Mouse (Mus musculus) liver, adult 2 months (tissue): ENCODE data around the gene Cryzl2. TPM values are rescaled to one million over a fixed set of nuclear protein-coding genes. Genes with fewer than 3 reads are reported as not detected.

Experiments used
- DNase-seq: peaks from one replicate; pipeline ENCODE4 v3.0.0-alpha.2; 2011; ENCODE audit warnings: low read depth, low spot score; ENCODE audit errors: extremely low read depth
- H3K27ac ChIP-seq: fragments of 200-500 bp; replicated peaks from 2 replicates; pipeline ENCODE4 v1.5.1; 2012; ENCODE audit warnings: low read depth, mild to moderate bottlenecking, control low read depth, inconsistent platforms, low read length; ENCODE audit not compliant: insufficient read depth
- H3K27me3 ChIP-seq: fragments of 200-500 bp; 2 replicates; pipeline ENCODE4 v1.6.1; 2012; ENCODE audit warnings: mild to moderate bottlenecking, moderate library complexity, low read length, inconsistent platforms; ENCODE audit not compliant: control insufficient read depth, insufficient read depth
- H3K36me3 ChIP-seq: fragments of 200-500 bp; 2 replicates; pipeline ENCODE4 v1.6.1; 2012; ENCODE audit warnings: low read length, inconsistent platforms; ENCODE audit not compliant: control insufficient read depth, insufficient read depth
- H3K4me1 ChIP-seq: fragments of 200-500 bp; 2 replicates; pipeline ENCODE4 v1.6.1; 2011; ENCODE audit warnings: low read length; ENCODE audit not compliant: control insufficient read depth, insufficient read depth
- H3K4me3 ChIP-seq: fragments of 200-500 bp; 2 replicates; pipeline ENCODE4 v1.5.1; 2011; ENCODE audit warnings: low read depth, mild to moderate bottlenecking, control low read depth, low read length, moderate library complexity; ENCODE audit not compliant: insufficient read depth
- H3K79me2 ChIP-seq: fragments of 200-500 bp; 2 replicates; pipeline ENCODE4 v1.6.1; 2012; ENCODE audit warnings: inconsistent platforms, mild to moderate bottlenecking, low read length, moderate library complexity; ENCODE audit not compliant: control insufficient read depth, insufficient read depth
- H3K9ac ChIP-seq: fragments of 200-500 bp; 2 replicates; pipeline ENCODE4 v1.6.1; 2012; ENCODE audit warnings: low read depth, mild to moderate bottlenecking, control low read depth, inconsistent platforms, low read length
- CTCF ChIP-seq: fragments of 200-500 bp; IDR thresholded peaks from 2 replicates; pipeline ENCODE4 v1.5.1; 2011; ENCODE audit warnings: low read depth, low read length, control low read depth
- POLR2A ChIP-seq: fragments of 200-500 bp; IDR thresholded peaks from 2 replicates; pipeline ENCODE4 v1.6.1; 2011; ENCODE audit warnings: low read length, control low read depth; ENCODE audit not compliant: insufficient read depth; ENCODE audit errors: extremely low read depth
- WGBS: fragments of 180-500 bp; shearing (Covaris S2); methylation state at CpG from one replicate; pipeline ENCODE4 v1.1.7; 2018; 5-methylcytosine and 5-hydroxymethylcytosine counted together
- polyA plus RNA-seq: library from polyadenylated mRNA; depleted of rRNA; stranded (reverse); fragments of >200 nt; gene quantifications from 2 replicates; pipeline ENCODE4 v1.2.3, GENCODE M21; 2012; rRNA removed
- total RNA-seq: library from RNA; depleted of rRNA; stranded (reverse); fragments of >200 nt; gene quantifications from 2 replicates; pipeline ENCODE4 v1.2.3, GENCODE M21; 2014; rRNA removed

Cryzl2 gene
- total RNA-seq = 21.4 and 22.7 TPM in 2 replicates
- 31.0 and 32.2 TPM in 2 replicates for polyA plus RNA-seq

DNA sequence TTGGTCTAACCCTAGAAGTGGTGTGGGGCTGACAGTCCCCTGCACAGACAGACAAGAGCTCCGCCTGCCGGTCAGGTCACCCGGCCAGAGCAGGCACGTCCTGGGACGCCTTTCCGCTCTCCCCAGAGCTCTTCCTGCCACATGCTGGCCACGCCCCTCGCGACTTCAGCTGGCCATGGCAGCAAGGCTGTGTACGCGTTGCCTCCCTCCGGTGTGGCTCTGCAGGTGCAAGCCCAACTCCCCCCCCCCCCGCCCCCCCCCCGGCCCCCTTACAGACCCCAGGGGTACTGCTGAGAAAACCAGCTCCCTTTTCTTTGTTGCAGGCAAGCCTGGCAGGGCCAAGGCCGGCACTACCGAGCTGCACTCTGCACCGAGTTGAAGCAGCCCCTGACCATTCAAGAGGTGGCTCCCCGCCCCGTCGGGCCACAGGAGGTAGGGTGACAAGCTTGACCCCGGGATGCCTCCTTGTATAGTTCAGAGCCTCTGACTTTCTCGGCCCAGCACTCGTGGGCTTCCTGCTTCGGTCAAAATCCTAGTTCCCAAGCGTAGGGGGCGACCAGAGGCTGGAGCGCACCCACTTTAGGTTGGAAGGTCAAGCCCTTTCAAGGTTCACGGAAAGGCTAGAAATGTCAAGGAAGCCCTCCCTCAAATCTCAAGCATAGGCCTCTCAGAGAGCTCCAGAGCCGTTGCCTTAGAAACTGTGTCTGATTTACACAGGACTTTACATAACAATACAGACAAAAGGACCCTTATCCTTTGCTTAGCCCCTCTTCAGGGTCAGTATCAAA is at the start of gene Cryzl2:
Cryzl2 (plus strand) TSS at position 157 of the 788 bp plus-strand sequence.
- Histone ChIP-seq H3K27me3 (no peaks in the 10 kb centered on the region), H3K27ac (no peak within 1 kb of the TSS), H3K4me3 (peak within 1 kb of the TSS; percentile 43), H3K36me3 (no peaks in the 10 kb centered on the region), H3K4me1 (no peaks in the 10 kb centered on the region; the same call in 1 of the 2 replicates), H3K9ac (peak within 1 kb of the TSS; percentile 39), H3K79me2 (no peaks in the 10 kb centered on the region)
- TF ChIP-seq POLR2A = 0 out of 2 replicates have a peak, but pooled peaks have one; percentile 42
- TF ChIP-seq CTCF = peak; percentile 93
- WGBS = 12% methylated on average over 28 of the region's 29 CpGs
- DNase-seq = peak; percentile 78

DNA sequence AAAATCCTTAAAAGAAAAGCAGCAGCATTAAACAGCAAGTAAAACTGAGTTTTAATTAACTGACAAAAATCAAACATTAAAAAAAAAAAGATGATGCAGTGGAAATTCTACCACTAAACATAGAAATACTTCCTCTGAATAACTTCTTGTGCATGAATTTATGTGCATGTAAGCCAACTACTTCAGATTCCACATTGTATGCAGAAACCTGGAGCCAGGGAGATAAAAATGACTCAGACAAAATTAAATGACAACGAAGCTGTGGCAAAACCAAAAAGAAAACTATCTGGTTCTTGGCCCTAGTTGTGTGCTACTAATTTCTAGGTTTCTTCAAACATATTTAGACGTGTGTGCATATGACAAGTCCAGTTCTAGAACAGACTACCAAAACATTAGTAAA is 48.7 kb upstream of the Cryzl2 start:
- Histone ChIP-seq H3K79me2 (peaks cover 3% of the 10 kb centered on the region; the same call in 1 of the 2 replicates), H3K27me3 (no peaks in the 10 kb centered on the region), H3K4me3 (no peak overlapping the region; the same call in 1 of the 2 replicates), H3K4me1 (peaks cover 2% of the 10 kb centered on the region; the same call in 1 of the 2 replicates), H3K9ac (no peak overlapping the region), H3K27ac (no peak overlapping the region), H3K36me3 (no peaks in the 10 kb centered on the region)
- no peak for TF ChIP-seq POLR2A
- no peak for DNase-seq
- 73% methylated on average over 2 of the region's 2 CpGs for WGBS

DNA sequence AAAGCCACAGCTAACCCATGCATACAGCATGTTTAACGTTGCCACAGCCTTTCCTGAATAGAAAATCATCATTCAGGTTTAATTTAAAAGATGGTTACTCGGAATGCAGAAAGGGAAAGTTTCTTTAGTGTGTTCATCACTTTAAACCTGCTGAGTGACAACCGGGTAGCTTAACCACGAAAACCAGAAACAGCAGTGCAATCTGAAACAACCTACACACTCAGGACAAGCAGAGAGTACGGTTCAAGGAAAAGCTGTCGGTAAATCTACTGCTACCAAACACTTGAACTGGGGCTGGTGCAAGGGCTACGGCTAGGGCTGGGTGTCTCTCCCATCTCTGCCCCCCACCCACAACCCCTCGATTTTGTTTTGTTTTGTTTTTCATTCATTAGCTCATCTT is 47.4 kb upstream of the Cryzl2 start:
- no peaks in the 10 kb centered on the region for H3K36me3 ChIP-seq
- H3K27me3 ChIP-seq = no peaks in the 10 kb centered on the region
- peaks cover 3% of the 10 kb centered on the region; the same call in 1 of the 2 replicates for H3K79me2 ChIP-seq
- H3K9ac ChIP-seq = peak overlapping the region; percentile 37; the same call in 1 of the 2 replicates
- no peak for TF ChIP-seq CTCF
- TF ChIP-seq POLR2A = no peak
- 35% methylated on average over 8 of the region's 8 CpGs for WGBS
- H3K4me1 ChIP-seq = peaks cover 2% of the 10 kb centered on the region; the same call in 1 of the 2 replicates
- no peak overlapping the region for H3K27ac ChIP-seq
- no peak for DNase-seq
- H3K4me3 ChIP-seq = peak overlapping the region; percentile 64

DNA sequence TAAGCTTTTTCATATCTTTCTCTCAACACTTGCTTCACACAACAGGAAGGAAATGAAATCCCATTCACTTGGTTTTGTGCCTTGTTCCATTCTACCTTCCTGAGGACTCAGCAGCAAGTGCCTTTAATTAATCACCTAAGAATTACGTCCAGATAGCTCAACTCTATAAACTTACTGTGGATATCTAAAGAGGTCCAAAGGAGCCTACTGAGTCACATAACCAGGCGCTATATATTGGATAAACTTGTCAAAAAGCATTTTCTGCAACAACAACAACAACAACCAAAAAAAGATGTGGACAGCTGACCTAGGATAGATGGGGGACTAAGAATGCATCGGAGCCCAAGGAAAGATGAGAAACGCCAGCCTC is 47.1 kb upstream of the Cryzl2 start:
- H3K27ac ChIP-seq = peak overlapping the region; percentile 56

DNA sequence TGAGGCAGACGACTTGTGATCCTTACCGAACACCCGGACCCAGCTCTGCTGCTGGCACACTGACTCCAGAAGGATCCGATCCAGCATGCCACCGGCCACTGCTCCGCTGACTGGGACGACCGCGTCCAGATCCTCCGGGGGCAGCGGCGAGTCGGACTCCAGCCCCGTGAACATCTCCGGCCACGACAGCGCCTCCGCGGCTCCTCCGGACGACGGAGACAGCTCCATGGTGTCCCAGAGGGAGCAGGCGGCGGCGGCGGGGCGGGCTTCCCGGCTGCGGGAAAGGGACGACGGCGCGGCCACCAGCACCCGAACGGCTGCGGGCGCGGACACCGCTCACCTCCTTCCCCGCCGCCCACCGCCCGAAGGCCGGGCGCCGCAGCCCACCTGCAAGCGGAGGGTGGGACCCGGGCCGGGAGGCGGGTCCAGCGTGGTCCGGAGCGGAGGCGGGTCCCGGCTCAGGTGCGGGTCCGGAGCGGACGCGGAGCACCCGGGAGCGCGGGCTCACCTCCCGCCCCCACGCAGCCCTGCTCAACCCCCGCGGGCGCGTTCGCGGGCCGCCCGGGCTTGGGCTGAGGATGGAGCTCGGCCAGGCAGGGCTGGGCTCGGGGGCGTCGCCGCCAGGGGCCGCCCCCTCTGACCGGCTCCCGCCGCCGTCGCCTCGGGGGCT is 46.5 kb upstream of the Cryzl2 start:
- Histone ChIP-seq H3K27me3 (no peaks in the 10 kb centered on the region), H3K27ac (peak overlapping the region; percentile 56), H3K36me3 (no peaks in the 10 kb centered on the region), H3K4me1 (peaks cover 2% of the 10 kb centered on the region; the same call in 1 of the 2 replicates), H3K4me3 (peak overlapping the region; percentile 64), H3K9ac (peak overlapping the region; percentile 88), H3K79me2 (peaks cover 3% of the 10 kb centered on the region; the same call in 1 of the 2 replicates)
- under 1% methylated on average over 85 of the region's 85 CpGs for WGBS
- DNase-seq = peak; percentile 42
- TF ChIP-seq CTCF (no peak), POLR2A (no peak)

More for the DNA sequence above, 47.1 kb upstream of the Cryzl2 start:
- peaks cover 2% of the 10 kb centered on the region; the same call in 1 of the 2 replicates for H3K4me1 ChIP-seq
- 6% methylated on average over 4 of the region's 4 CpGs for WGBS
- no peaks in the 10 kb centered on the region for H3K27me3 ChIP-seq
- no peaks in the 10 kb centered on the region for H3K36me3 ChIP-seq
- peak overlapping the region; percentile 64 for H3K4me3 ChIP-seq
- H3K9ac ChIP-seq = peak overlapping the region; percentile 88
- peaks cover 3% of the 10 kb centered on the region; the same call in 1 of the 2 replicates for H3K79me2 ChIP-seq
- no peak for TF ChIP-seq POLR2A
- TF ChIP-seq CTCF = no peak
- DNase-seq = no peak
